Mouse (Mus musculus): Measurements from ENCODE around the gene Ddx60. TPM values are rescaled to one million over a fixed set of nuclear protein-coding genes. Genes with fewer than 3 reads are reported as not detected.

The Ddx60 gene
- polyA plus RNA-seq, 2 experiments: 0.17 to 0.38 TPM

GRCm38 (mm10) chr8:61985703-61986475, 58.0 kb downstream of the Ddx60 start:
- DNase-seq (ENCODE audit: low read depth in 3 of 3, low spot score in 3 of 3): no peak
- 43% methylated on average over 6 of the region's 6 CpGs for WGBS (ENCODE audit: insufficient replicate concordance)
- no peak for ATAC-seq (ENCODE audit: insufficient read depth)

GRCm38 (mm10) chr8:61989464-61989863, 61.6 kb downstream of the Ddx60 start:
- DNase-seq (ENCODE audit: low read depth in 3 of 3, low spot score in 3 of 3) (no peak), ATAC-seq (ENCODE audit: insufficient read depth) (no peak)
- H3K4me3 ChIP-seq (ENCODE audit: insufficient read depth in 1 of 2, low read depth in 2 of 2, low read length in 2 of 2): no peak overlapping the region
- H3K27ac ChIP-seq: no peak overlapping the region
- TF ChIP-seq EP300 (IDR thresholded peaks at IDR 0.05; ENCODE audit: low read depth): no peak
- TF ChIP-seq CTCF (IDR thresholded peaks at IDR 0.05; ENCODE audit: low read depth): no peak
- no peak overlapping the region for H3K9ac ChIP-seq (replicated peaks)
- WGBS (ENCODE audit: insufficient replicate concordance): 54% methylated on average over 6 of the region's 6 CpGs
- H3K4me2 ChIP-seq (ENCODE audit: low read depth): no peak overlapping the region
- H3K27me3 ChIP-seq (ENCODE audit: control insufficient read depth, insufficient read depth, low read length): no peaks in the 10 kb centered on the region
- H3K9me3 ChIP-seq (ENCODE audit: control insufficient read depth, low read length): no peaks in the 10 kb centered on the region
- H3K36me3 ChIP-seq (replicated peaks; ENCODE audit: control insufficient read depth, insufficient read depth, low read depth): no peaks in the 10 kb centered on the region
- no peaks in the 10 kb centered on the region for H3K4me1 ChIP-seq (replicated peaks; ENCODE audit: control insufficient read depth in 2 of 2, insufficient read depth in 2 of 2, low read length in 1 of 2)

More at GRCm38 (mm10) chr8:61985703-61986475, 58.0 kb downstream of the Ddx60 start:
- Histone ChIP-seq H3K9me3 (ENCODE audit: control insufficient read depth, low read length) (no peaks in the 10 kb centered on the region), H3K27ac (no peak overlapping the region), H3K36me3 (replicated peaks; ENCODE audit: control insufficient read depth, insufficient read depth, low read depth) (no peaks in the 10 kb centered on the region), H3K4me3 (ENCODE audit: insufficient read depth in 1 of 2, low read depth in 2 of 2, low read length in 2 of 2) (no peak overlapping the region), H3K27me3 (ENCODE audit: control insufficient read depth, insufficient read depth, low read length) (no peaks in the 10 kb centered on the region), H3K4me1 (replicated peaks; ENCODE audit: control insufficient read depth in 2 of 2, insufficient read depth in 2 of 2, low read length in 1 of 2) (no peaks in the 10 kb centered on the region), H3K4me2 (ENCODE audit: low read depth) (no peak overlapping the region), H3K9ac (replicated peaks) (no peak overlapping the region)
- no peak for TF ChIP-seq CTCF (IDR thresholded peaks at IDR 0.05; ENCODE audit: low read depth)
- TF ChIP-seq EP300 (IDR thresholded peaks at IDR 0.05; ENCODE audit: low read depth): no peak

GRCm38 (mm10) chr8:61992796-61993195, 64.9 kb downstream of the Ddx60 start:
- Histone ChIP-seq H3K9me3 (ENCODE audit: control insufficient read depth, low read length) (no peaks in the 10 kb centered on the region), H3K4me1 (replicated peaks; ENCODE audit: control insufficient read depth in 2 of 2, insufficient read depth in 2 of 2, low read length in 1 of 2) (no peaks in the 10 kb centered on the region), H3K4me3 (ENCODE audit: insufficient read depth in 1 of 2, low read depth in 2 of 2, low read length in 2 of 2) (no peak overlapping the region), H3K27ac (no peak overlapping the region), H3K27me3 (ENCODE audit: control insufficient read depth, insufficient read depth, low read length) (no peaks in the 10 kb centered on the region), H3K36me3 (replicated peaks; ENCODE audit: control insufficient read depth, insufficient read depth, low read depth) (no peaks in the 10 kb centered on the region), H3K4me2 (ENCODE audit: low read depth) (no peak overlapping the region), H3K9ac (replicated peaks) (no peak overlapping the region)
- TF ChIP-seq CTCF (IDR thresholded peaks at IDR 0.05; ENCODE audit: low read depth) (no peak), EP300 (IDR thresholded peaks at IDR 0.05; ENCODE audit: low read depth) (no peak)
- 67% methylated on average over 1 of the region's 1 CpGs for WGBS (ENCODE audit: insufficient replicate concordance)
- no peak for DNase-seq (ENCODE audit: low read depth in 3 of 3, low spot score in 3 of 3)
- ATAC-seq (ENCODE audit: insufficient read depth): no peak

DNA sequence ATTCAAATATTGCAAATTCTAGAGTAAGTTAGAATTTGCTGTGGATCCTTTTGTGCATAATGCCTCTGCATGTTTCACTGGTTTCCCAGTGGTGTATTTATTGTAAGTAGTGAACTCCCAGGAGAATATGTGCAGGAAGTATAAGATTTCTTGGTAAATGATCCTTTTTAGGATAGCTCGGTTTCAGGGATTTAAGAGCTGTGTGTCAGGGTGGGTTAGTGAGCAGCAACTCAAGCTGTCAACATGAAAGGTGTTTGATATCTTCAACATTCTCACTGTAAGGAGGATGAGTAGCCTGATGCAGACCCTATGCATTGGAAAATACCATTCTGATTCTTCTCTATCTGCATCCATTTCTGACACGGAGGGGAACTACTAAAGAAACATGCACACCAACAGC, 69.2 kb downstream of the Ddx60 start:
- TF ChIP-seq CTCF (IDR thresholded peaks at IDR 0.05; ENCODE audit: low read depth): no peak
- no peak for TF ChIP-seq EP300 (IDR thresholded peaks at IDR 0.05; ENCODE audit: low read depth)
- ATAC-seq (ENCODE audit: insufficient read depth): no peak
- no peak for DNase-seq (ENCODE audit: low read depth in 3 of 3, low spot score in 3 of 3)
- no peak overlapping the region for H3K9ac ChIP-seq (replicated peaks)
- no peaks in the 10 kb centered on the region for H3K9me3 ChIP-seq (ENCODE audit: control insufficient read depth, low read length)
- no peaks in the 10 kb centered on the region for H3K27me3 ChIP-seq (ENCODE audit: control insufficient read depth, insufficient read depth, low read length)
- H3K27ac ChIP-seq: no peak overlapping the region
- no peak overlapping the region for H3K4me2 ChIP-seq (ENCODE audit: low read depth)
- no peaks in the 10 kb centered on the region for H3K36me3 ChIP-seq (replicated peaks; ENCODE audit: control insufficient read depth, insufficient read depth, low read depth)
- WGBS (ENCODE audit: insufficient replicate concordance): 51% methylated on average over 2 of the region's 2 CpGs
- H3K4me3 ChIP-seq (ENCODE audit: insufficient read depth in 1 of 2, low read depth in 2 of 2, low read length in 2 of 2): no peak overlapping the region
- no peaks in the 10 kb centered on the region for H3K4me1 ChIP-seq (replicated peaks; ENCODE audit: control insufficient read depth in 2 of 2, insufficient read depth in 2 of 2, low read length in 1 of 2)

DNA sequence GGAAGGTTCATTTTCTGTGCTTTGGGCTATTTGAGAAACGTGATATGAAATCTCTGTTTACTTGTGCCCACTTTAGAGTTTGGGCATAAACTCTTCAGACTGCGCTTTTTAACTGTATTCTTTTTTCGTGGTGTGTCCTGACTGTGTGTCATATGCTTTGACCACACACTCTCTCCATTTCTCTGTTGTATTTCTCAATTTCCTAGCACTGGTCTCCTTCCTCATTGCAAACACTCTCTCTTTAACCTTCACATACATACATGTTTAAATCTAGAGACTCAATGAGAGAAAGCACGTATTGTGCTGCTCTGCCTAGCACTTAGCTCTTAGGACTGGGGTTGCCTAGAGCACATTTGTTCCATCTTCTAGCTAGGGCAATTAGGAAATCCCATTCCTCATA, 86.3 kb downstream of the Ddx60 start:
- ATAC-seq (ENCODE audit: insufficient read depth): no peak
- H3K27ac ChIP-seq: no peak overlapping the region
- H3K9ac ChIP-seq (replicated peaks): no peak overlapping the region
- no peaks in the 10 kb centered on the region for H3K36me3 ChIP-seq (replicated peaks; ENCODE audit: control insufficient read depth, insufficient read depth, low read depth)
- TF ChIP-seq CTCF (IDR thresholded peaks at IDR 0.05; ENCODE audit: low read depth) (no peak), EP300 (IDR thresholded peaks at IDR 0.05; ENCODE audit: low read depth) (no peak)
- no peaks in the 10 kb centered on the region for H3K4me1 ChIP-seq (replicated peaks; ENCODE audit: control insufficient read depth in 2 of 2, insufficient read depth in 2 of 2, low read length in 1 of 2)
- no peak overlapping the region for H3K4me3 ChIP-seq (ENCODE audit: insufficient read depth in 1 of 2, low read depth in 2 of 2, low read length in 2 of 2)
- H3K4me2 ChIP-seq (ENCODE audit: low read depth): no peak overlapping the region
- no peak for DNase-seq (ENCODE audit: low read depth in 3 of 3, low spot score in 3 of 3)
- no peaks in the 10 kb centered on the region for H3K27me3 ChIP-seq (ENCODE audit: control insufficient read depth, insufficient read depth, low read length)
- no peaks in the 10 kb centered on the region for H3K9me3 ChIP-seq (ENCODE audit: control insufficient read depth, low read length)
- 62% methylated on average over 4 of the region's 4 CpGs for WGBS (ENCODE audit: insufficient replicate concordance)

All from liver, embryonic 14.5 days (tissue).